In the genomic region with DNA sequence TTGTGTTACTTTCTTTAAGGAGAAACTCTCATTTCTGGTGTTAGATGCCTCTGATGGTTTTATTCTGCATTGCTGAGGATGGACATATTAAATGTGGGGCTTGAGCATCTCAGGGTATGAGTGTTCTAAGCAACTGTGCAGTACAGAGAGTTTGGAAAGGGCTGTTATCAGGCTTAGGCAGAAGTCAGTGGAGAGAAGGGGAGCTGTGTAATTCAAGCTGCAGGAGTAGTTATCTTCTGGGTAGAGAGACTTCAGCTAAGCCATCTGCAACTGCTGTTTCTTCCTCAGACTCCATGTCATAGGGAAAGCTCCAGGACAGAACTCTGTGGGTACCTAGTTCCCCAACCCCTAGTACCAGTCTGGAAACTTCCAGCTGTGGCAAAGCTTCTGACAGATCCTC, we compare ENCODE assay signal across 14 mouse cellular contexts.
"Had no signal": no experiment of that assay in that cellular context is flagged by ENCODE, and none has a peak within 500 bp of the region (broad histone marks: within the 10 kb centered on the region; RNA-seq: fewer than 3 reads in every experiment).

No protein-coding gene starts in this region.

- ATAC-seq: intestine, postnatal 0 days had no signal

- H3K4me2 ChIP-seq: limb, embryonic 13.5 days; midbrain, embryonic 12.5 days; neural tube, embryonic 15.5 days had no signal

- H3K4me1 ChIP-seq: limb, embryonic 13.5 days; midbrain, embryonic 12.5 days; neural tube, embryonic 15.5 days had no signal

- H3K36me3 ChIP-seq: limb, embryonic 13.5 days; midbrain, embryonic 12.5 days; neural tube, embryonic 15.5 days had no signal

- H3K9me3 ChIP-seq: limb, embryonic 13.5 days; midbrain, embryonic 12.5 days; neural tube, embryonic 15.5 days had no signal

- H3K27me3 ChIP-seq: limb, embryonic 13.5 days; midbrain, embryonic 12.5 days; neural tube, embryonic 15.5 days had no signal

- H3K27ac ChIP-seq: kidney, postnatal 0 days; limb, embryonic 13.5 days; midbrain, embryonic 12.5 days; neural tube, embryonic 15.5 days had no signal

- DNase-seq: kidney, adult 8-10 months; kidney, postnatal 36 days; layer of hippocampus, adult 9-11 months; layer of hippocampus, postnatal 36 days; left cerebral cortex, postnatal 4 days; lung, adult 18-20 months; right cerebral cortex, adult 18-20 months; thymus, adult 2 months; thymus, postnatal 25 days had no signal

- H3K4me3 ChIP-seq: limb, embryonic 13.5 days; midbrain, embryonic 12.5 days; neural tube, embryonic 15.5 days had no signal

- H3K9ac ChIP-seq: limb, embryonic 13.5 days; midbrain, embryonic 12.5 days; neural tube, embryonic 15.5 days had no signal
